Mouse (Mus musculus) thymus, postnatal 0 days (tissue): ENCODE measurements at regions not wholly inside any gene's neighbourhood (a gene's known extent, or its start where the extent isn't known, plus 50 kb on each side); places are given as distances from the start of the nearest gene placed in this dataset.
"Not testable (repeated sequence)": the region's sequence is repeated elsewhere in the genome, so short reads cannot be mapped to it uniquely, and the experiment has no call there.

Experiments
- DNase-seq: peaks from one replicate; pipeline ENCODE4 v3.0.0-alpha.2; 2015; ENCODE audit warnings: low spot score

DNA sequence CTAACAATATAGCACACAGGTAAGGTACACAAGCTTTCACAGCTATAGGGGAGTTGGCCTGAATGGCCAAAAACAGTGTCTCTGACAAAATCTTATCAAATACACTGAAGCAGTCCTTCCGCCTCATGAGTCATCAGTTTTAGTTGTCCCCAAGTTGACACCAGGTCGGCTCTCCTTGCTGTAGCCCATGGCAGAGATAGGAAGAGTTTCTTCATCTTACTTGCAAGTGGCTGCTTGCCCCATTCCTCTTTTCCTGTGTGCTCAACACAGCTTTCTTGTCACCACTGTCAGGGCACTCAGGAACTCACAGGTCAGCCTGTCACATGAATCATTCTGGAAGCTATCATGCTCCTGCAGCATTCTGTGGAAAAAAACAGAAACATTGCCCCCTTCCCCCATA lies 77.1 kb downstream of the Olfr721-ps1 start:
- DNase-seq, result not testable (repeated sequence)

DNA sequence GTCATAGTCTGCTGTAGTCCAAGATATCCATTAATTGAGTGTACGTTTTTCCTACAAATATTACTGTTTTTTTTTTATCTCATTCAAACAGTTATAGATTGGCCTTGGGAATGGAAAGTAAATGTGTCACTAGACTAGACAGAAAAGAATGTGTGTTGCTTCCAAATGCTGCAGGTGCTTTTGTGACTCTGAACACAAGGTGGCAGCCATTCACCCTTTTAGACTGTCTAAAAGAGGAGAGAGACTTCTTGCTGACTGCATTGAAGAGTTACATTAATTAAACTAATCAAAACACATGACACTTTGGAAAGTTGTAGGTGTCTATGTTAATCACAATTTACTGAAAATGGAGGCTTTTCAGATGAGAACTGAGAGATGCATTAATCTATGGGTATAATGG lies 80.7 kb downstream of the Olfr721-ps1 start:
- DNase-seq, result peak; percentile 35

DNA sequence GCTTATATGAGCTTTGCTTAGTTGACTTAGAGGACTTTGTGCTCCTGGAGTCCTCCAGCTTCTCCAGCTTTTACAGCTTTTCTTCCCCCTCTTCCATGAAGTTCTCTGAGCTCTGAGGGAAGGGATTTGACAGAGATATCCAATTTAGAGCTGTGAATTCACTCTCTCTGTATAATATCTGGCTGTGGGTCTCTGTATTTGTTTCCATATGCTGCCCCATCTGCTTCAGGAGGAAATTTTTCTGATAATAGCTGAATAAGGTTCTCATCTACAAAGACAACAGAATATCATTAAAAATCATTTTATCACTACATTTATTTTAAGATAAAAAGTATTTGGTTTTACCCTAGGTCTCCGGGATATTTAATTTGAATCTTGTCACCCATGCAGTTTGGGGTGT lies 85.3 kb downstream of the Olfr721-ps1 start:
- no peak for DNase-seq

DNA sequence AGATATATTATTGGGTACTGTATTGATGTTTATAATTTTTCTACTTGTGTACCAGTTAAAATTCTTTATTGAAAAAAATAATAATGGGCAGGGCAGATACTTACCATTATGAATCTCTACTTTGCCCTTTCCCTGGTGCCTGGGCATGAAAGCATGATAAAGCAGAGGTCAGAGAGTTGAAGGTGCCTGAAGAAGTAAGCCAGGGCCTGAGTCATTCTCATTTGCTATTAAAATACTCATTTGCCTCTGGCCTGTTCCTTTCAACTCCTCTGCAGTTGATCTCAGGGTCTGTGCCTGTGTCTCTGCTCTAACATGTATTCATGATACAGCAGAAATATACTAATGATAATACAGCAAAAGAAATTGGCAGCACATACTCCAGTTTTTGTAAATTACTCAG lies 89.4 kb downstream of the Olfr721-ps1 start:
- no peak for DNase-seq

DNA sequence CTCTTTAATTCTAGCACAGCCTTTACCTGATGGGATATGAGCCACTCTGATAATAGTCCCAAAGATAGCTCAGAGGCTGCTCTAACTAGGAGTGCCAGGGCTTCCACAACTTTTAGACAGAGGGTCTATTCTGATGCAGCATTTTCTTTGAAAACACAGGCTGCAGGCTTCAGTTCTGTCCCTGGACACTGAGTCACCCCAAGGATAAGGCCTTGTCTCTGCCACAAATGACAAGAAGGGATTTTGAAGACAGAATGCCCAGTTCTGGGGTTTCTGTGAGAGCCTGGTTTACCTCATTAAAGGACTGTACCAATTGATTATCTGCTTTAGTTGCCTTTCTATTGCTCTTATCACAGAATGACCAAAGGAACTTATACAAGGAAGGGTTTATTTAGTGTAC lies 90.9 kb downstream of the Olfr721-ps1 start:
- DNase-seq, result no peak

DNA sequence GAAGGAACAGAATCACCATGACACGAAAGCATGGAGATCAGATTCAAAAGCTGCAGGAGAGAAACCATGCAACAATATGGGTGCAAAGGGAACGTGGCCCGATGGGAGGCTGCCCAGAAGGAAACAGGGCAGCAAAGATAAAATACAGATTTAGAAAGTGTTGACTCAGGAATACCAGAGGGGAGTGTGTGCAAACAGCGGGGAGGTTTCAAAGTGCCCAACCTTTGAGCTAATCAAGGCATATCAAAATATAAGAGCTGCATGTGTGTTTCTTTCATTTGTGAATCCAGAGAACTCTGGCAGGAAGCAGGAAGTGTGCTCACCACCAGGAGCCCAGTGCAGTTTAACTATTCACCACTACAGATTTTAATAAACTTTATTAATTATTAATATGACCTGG lies 110.8 kb downstream of the Olfr721-ps1 start:
- no peak for DNase-seq

DNA sequence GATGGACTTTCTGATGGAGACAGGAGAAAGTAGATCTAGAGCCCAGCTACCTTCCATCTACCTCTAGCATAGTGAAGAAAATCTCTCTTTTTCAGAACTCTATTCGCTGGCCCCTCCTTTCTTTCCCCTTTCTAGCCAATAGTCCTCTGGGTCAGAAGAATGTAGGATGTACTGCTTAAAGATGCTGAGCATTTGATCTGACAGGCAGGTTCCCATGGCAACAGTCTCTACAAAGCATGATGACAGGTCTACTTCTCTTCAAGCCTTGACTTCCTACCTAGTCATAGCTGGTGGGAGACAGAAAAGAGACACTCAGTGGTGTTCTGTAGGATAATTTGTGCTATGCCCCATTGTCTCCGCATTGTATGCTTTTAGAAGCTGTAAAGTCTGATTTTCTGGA lies 112.0 kb downstream of the Olfr721-ps1 start:
- DNase-seq, result no peak

DNA sequence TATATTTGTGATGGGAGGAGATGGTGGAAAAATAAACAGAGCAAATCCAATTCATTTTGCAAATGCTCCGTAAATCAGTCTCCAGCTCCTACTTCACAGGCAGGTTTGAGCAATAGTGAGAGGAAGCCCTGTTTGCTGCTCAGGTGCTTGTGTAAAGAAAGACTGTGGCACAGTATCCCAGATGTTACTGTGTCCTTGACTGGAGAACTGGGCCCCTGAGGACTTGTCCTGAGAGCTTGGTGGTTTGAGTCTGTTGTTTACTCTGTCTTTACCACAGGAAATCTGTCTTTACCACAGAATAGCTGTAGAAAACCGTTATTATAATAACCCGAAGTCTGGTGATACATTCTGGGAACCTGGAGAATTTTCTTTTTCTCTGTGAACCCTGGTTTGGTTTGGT lies 112.4 kb downstream of the Olfr721-ps1 start:
- no peak for DNase-seq

DNA sequence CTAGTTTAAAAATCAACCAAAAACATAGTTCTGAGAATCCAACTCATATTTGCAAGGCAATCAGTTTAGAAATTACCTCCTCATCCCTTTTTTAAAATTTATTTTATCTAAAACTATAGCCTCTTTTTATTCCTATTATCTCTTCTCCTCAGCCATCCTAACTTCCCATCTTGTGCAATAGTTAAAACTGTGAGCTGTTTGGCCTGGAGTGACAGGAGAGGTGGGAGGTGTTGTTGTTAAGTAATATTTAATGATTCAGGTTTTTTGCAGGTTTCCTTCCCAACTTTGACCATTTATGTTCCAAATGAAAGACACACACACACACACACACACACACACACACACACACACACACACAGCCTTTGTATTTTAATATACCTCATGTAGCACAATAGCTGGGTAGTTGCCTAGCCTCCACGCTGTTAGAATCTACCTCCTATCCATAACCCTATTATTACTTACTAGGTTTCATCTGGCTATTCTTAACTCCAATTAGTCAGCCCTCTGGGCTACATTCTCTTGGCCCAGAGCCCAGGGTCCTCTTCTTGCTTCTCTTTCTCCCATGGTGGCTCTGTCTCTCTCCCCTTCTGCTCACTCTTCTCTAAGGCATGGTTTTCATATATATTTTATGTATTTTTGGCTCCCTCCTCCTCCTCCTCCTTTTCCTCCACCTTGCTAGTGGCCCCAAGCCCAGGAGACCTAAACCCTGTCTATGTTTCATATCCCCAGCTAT lies 113.5 kb downstream of the Olfr721-ps1 start:
- DNase-seq, result no peak

DNA sequence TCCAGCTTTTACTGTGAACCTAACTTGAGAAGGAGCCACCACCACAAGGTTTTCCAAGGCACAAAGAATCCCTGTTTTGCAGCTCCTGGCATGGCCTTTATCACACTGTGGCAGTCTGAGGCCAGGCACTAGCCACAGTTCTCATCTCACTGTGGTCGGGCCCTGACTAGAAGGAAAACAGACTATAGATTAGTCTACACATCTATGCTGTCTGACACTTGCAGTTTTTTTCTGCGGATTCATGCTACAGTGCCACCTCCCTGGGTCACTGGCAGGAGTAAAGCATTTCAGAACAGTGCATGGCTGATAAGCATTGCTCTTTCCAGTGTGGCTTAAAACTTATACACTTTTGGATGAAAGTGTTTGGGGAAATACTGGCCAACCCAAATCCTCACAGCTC lies 114.3 kb downstream of the Olfr721-ps1 start:
- no peak for DNase-seq

DNA sequence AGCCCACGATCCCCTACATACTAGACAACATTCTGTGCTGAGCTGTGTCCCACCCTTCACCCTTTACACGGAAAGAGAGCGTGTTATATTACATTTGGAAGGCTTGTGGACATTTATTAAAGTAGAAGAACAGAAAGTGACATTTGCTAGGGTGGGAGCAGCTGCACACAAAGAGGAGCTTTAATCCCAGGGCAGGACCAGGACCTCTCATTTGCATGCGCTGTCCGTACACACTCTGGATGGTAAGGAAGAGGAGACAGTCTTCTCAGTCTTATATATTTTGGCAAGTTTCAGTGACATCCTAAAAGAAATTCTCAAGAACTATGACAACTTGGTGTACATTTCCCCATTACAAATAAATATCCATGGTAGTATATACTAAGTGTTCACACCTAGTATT lies 114.8 kb downstream of the Olfr721-ps1 start:
- DNase-seq, result no peak

DNA sequence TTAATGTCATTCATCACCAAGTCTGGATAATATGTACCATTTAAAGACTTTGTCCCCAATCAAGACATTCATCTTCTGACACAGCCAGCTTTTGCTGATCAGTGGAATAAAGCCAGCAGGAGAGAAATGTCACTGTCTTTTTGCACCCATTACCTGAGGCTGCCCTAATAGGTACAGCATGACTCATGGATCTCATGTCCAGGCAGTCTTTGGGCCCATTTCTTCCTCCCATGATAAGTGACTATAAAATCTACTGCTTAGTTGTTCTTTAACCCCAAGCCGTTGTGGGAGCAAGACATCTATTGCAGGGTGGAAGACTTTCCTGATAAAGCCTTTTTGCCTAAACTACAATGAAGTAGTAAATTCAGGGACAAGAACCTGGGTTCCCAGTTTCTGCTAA lies 116.9 kb downstream of the Olfr721-ps1 start:
- no peak for DNase-seq

DNA sequence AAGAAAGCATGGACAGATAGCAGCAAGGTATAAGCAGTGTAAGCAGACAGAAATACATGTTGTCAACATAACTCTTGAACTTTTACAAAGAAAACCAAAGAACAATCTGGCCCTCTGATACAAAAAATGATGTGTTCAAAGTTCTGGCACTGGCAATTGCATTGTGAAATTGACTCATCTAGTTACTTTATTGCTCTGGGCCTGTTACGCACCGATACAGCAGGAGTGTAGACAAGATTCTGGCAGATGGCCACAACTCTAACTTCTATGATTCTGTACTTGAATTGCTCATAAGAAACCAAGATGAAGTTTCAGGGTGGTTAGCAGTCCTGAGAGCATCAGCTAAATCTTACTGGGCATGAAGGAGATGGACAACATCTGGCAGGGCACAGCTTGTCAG lies 117.7 kb downstream of the Olfr721-ps1 start:
- no peak for DNase-seq

DNA sequence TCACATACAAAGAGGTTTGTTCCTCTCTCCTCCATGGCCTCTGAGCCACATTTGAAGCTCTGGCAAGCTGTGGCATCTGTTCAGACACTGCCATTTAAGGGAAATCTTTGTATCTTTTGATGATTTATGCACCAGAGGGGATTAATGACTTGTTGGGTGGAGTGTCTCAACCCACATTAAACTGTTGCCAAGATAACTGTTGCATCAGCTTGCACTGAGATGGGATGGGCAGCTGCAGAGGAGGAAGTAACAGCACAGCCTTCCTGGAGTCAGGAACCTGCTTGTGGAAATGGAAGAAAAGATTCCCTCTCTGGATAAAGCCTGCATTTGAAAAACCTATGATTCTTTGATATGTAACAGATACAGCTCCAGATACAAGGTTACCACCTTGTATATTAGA lies 119.1 kb downstream of the Olfr721-ps1 start:
- no peak for DNase-seq

DNA sequence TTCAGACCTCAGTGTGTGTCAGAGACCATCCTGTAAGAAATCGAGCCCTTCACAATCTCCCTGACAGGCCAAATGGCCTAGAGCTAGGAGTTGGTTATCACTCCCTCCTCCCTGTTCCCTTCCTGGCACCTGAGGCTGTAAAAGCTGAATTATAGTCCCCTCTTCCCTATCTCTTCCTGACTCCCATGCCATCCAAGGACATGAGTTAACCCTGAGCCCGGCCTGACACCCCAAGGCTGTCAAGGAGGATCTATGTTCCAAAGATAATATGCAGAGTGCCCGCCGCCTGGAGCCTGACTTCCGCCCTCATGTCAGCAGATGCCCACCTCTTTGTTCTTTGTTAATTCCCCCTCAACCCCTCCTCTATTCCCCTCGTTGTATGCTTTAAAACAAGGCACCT lies 120.2 kb downstream of the Olfr721-ps1 start:
- DNase-seq, result not testable (repeated sequence)

DNA sequence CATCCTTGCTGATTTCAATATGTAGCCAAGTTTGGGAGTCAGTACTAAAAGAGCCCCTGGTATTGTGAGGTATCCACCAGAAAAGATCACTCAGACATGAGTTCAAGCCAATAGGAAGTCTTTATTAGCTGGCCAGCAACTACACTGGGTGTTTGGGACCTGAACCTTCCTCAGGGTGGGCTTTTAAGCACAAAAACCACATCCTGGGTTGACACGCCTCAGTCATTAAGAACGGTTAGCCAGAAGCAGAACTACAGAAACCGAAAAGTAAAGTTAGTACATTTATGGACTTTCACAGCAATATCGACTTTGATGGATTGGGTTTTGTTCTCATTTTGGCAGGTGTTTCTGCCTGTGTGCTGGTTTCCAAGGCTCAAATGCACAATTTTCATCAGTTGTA lies 124.1 kb downstream of the Olfr721-ps1 start:
- no peak for DNase-seq

DNA sequence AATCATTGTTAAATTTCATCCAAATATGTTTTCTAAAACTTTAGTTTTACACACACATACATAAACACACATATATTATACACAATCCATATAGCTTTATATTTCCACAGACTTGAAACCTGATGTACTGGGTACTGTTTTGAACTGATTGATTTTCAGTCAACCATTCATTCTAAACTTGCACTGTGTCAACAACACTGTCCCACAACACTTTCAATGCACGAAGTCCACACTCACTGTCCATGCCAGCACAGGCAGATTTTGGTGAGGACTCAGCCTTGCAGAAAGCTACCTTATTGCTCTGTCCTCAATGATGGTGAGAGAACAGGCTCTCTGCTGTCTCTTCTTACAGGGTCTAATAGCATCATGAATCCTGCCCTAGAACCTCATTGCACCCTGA lies 127.3 kb downstream of the Olfr721-ps1 start:
- DNase-seq, result no peak

DNA sequence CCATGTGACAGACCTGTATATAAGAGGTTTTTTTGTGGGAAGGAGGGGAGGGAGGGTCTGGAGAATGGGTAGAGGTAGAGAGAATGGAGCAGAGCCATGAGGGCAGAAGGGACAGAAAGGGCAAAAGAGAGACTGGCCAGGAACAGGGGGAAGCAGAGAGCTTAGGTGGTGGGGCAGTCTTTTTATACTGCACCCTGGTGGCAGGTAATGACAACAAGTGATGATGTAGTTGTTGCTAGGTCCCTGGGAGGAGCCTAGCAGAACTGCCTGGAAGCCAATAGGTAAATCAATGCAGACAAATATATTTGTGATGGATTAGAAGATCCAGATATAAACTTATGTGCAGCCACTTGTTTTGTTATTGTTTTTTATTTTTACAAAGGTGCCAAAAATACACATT lies 140.1 kb downstream of the Olfr721-ps1 start:
- no peak for DNase-seq

DNA sequence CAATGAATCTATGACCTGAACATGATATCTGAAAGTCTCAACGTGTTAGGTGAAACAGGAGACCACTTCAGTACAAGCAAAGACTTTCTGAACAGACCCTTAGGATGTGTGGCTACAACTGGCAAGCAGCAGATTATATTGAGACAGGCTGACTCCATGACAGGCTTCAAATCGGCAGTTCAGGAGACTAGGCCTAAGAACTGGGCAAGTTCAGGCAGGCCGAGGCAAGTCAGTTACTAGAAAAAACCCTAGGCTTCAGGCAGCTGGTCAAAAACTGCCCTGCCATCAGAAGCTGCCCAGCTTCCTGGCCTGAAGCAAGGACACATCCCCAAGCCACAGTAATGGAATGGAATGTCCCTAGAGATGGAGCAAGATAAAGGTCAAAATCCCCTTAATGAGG lies 140.6 kb downstream of the Olfr721-ps1 start:
- DNase-seq, result no peak

DNA sequence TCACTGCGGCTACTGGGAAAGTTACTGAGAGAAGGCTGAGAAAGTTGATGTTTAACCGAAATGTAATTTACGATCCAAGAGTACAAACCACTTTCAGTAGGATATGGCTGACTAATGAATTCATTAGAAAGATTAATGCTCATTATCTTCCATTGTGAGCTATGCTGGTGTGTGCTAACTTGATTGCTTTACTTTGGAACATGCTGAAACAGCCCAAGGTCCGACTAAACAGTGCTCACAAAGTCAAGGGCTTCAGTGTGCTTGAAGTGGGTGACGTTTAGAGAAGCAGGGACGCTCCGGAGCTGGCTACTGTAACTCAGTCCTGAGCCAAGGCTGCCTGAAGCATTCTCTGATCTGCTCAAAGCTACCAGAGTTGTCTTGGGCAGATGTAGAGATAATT lies 143.1 kb downstream of the Olfr721-ps1 start:
- DNase-seq, result no peak

DNA sequence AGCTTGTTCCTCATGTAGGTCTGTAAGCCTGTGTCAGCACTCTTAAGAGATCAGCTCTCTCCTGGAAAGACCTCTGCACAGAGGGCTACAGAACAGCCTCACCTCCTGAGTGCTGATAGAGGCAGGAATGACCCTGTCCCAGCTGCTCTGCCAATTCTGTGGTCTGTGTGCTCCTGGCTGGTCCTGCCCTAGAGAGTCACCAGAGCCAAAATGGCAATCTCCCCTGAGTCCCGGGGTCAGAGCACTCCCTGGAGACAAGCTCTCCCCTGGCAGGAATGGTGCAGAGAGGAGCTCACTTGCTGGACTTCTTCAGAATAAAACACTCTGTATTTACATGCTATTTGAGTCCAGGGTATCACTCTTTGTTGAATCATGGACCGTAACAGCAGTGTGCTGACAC lies 149.9 kb upstream of the Slc4a7 start:
- no peak for DNase-seq

DNA sequence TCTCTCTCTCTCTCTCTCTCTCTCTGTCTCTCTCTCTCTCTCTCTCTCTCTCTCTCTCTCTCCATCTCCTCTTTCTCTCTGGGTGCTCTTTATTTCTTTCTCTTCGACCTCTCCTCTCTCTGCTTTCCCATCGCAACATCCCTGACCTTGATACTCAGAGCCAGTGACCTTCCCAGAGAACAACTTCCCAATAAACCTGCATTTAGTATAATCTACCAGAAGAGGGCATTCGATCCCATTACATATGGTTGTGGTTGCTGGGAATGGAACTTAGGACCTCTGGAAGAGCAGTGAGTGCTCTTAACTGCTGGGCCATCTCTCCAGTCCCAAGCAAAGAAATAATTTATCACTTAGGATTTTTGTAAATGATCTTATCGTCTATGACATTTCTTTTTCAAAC lies 127.2 kb upstream of the Slc4a7 start:
- no peak for DNase-seq

DNA sequence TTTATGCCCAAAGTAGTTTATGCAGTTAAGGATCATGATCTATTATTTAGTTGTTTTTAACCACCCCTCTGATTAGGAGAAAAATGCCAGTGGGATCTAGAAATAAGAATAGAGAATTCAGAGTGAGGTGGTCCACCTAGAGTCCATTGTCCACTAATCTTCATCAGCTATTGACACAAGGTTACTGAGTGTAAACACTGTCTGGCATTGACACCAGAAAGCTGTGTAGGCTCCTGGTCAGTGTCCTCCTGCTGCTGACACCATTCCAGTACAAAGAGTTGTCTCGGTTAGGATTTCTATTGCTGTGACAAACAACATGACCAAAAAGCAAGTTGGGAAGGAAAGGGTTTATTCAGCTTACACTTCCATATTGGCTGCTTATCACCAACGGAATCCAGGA lies 110.1 kb upstream of the Slc4a7 start:
- no peak for DNase-seq

DNA sequence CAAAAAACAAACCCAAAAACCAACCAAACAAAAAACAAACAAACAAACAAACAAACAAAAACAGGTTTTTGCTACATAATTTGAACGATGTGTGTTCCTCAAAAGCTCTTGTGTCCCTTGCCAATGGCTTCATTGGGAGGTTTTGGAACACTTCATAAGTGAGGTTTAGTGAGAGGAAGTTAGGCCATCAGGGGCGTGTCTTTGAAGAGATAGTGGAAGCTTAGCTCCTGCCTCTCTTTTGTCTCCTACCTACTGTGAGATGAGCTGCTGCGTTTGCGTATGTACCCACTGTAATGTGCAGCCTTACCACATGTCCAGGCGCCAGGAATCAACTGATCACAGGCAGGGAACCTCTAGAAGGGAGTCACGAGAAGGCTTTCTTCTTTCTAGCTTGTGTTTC lies 107.3 kb upstream of the Slc4a7 start:
- DNase-seq, result no peak
